Mouse (Mus musculus) hindbrain, embryonic 10.5 days (tissue): ENCODE data around the gene Cox8b. TPM values are rescaled to one million over a fixed set of nuclear protein-coding genes. Genes with fewer than 3 reads are reported as not detected.

Experiments
- DNase-seq: peaks from one replicate; pipeline ENCODE4 v3.0.0-alpha.2; 2017; ENCODE audit warnings: low spot score
- H3K27ac ChIP-seq: fragments of 300-500 bp; sonication (generic); 2 replicates; pipeline ENCODE4 v1.5.1; 2016; ENCODE audit warnings: mild to moderate bottlenecking, moderate library complexity
- H3K27me3 ChIP-seq: fragments of 300-500 bp; sonication (generic); 2 replicates; pipeline ENCODE4 v1.6.1; 2016; ENCODE audit warnings: mild to moderate bottlenecking; ENCODE audit not compliant: poor library complexity, insufficient read depth, severe bottlenecking
- H3K36me3 ChIP-seq: fragments of 300-500 bp; sonication (generic); 2 replicates; pipeline ENCODE4 v1.6.1; 2016; ENCODE audit warnings: mild to moderate bottlenecking, moderate library complexity
- H3K4me1 ChIP-seq: fragments of 300-500 bp; sonication (generic); replicated peaks from 2 replicates; pipeline ENCODE4 v1.6.1; 2016; ENCODE audit warnings: mild to moderate bottlenecking
- H3K4me3 ChIP-seq: fragments of 300-500 bp; sonication (generic); 2 replicates; pipeline ENCODE4 v1.5.1; 2016; ENCODE audit warnings: mild to moderate bottlenecking, moderate library complexity
- H3K9me3 ChIP-seq: fragments of 300-500 bp; sonication (generic); 2 replicates; pipeline ENCODE4 v1.6.1; 2016; ENCODE audit warnings: mild to moderate bottlenecking, moderate library complexity
- WGBS: fragments of 180-500 bp; shearing (Covaris S2); methylation state at CpG from one replicate; pipeline ENCODE4 v1.1.7; 2016; 5-methylcytosine and 5-hydroxymethylcytosine counted together
- polyA plus RNA-seq: library from polyadenylated mRNA; unstranded; fragments of >200 nt; fragmentation: Nextera tagmentation; extraction: Ambion mirVana; gene quantifications from 2 replicates; pipeline ENCODE4 v1.2.1, GENCODE M21; 2016

Cox8b gene
- polyA plus RNA-seq, 1 experiment from 2014 or later, result not detected

DNA sequence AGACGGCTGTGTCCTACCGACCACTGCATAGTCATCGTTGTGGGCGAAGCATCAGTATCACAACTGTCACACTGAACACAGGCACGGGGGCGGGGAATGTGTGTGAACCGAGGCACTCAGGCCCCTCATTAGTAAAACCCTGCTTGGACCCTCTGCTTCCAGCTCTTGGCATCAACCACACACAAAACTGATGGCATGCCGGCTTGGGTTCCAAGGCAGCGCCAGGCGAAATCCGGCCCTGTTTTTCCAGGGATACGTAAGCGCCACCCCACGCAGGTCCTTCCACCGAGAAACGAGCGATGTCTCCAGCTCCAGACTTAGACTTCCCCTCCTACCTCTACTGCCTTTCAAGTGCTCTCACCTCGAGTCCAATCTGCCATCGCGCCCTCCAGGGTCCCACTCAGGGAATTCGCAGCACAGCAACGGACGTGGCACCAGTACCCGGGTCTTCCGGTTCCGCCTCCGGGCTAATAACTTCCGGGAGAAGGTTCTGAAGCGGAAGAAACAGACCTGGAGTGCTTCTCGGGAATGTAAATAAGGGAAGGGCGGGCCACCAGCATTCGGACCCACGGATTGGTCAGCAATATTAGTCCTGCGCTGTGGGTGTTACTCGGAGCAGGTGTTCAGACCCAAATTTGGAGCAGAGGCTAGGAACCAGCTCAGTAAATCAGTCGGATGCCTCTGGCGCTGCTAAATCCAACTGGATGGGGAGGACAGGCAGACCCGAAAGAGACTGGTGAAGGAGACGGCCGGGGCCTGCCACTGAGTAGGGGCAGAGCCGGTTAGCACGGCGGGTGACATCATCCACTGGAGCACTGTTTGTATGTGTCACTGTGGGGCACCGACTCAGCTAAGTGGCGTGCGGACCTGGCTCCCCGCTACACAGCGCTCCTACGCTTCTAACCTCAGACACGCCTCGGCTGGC lies 44.1 kb downstream of the Cox8b start, which contains the start of gene Gm45785:
TSS of gene Gm45785 (minus strand) at position 472 of the 925 bp plus-strand sequence.
- Histone ChIP-seq H3K4me3 (peak within 1 kb of the TSS; percentile 74), H3K4me1 (peaks cover 30% of the 10 kb centered on the region), H3K27me3 (no peaks in the 10 kb centered on the region), H3K27ac (peak within 1 kb of the TSS; percentile 87), H3K9me3 (no peaks in the 10 kb centered on the region), H3K36me3 (peaks cover 66% of the 10 kb centered on the region)
- peak; percentile 91 for DNase-seq
- 1% methylated on average over 51 of the region's 51 CpGs for WGBS

DNA sequence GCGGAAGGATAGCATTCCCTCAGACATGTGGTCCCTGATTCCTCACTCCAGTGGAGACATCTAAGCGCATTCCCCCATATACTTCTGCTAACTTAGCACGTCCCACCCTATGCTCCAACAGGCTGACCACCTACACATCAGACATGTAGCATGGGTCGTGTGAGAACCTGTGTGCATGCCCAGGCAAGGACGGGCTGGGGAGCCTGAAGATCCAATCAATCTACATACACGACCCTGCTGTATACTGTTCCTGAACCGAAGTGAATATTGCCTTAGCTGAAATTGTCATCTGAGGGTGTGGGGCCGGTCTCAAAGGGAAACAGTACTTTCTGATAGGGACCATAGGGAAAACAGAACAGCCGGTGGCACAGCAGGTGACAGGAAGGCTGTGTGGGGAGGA lies 45.1 kb downstream of the Cox8b start:
- Histone ChIP-seq H3K27me3 (no peaks in the 10 kb centered on the region), H3K4me3 (peak overlapping the region; percentile 74), H3K9me3 (no peaks in the 10 kb centered on the region), H3K36me3 (peaks cover 56% of the 10 kb centered on the region), H3K27ac (no peak overlapping the region), H3K4me1 (peaks cover 30% of the 10 kb centered on the region)
- 76% methylated on average over 9 of the region's 9 CpGs for WGBS
- DNase-seq, result no peak

DNA sequence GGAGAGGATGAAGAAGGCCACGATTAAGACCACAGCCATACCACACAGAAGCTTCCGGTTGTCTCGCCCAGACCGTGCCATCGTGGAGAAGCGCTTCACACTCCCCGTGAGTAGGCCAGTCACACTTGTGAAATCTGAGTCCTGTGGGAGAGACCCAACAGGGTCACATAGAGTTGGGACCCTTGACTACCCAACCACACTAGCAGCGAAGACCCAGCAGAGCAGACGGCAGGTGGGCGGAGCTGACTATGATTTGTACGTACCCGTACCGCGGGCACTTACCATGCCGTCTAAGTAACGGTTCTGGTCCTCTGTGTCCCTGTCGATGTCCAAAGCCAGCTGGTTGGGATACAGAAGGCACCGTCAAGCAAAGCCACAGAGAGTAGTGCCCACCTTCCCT lies 45.8 kb downstream of the Cox8b start:
- DNase-seq, result no peak
- H3K4me3 ChIP-seq, result peak overlapping the region; percentile 74; the same call in 1 of the 2 replicates
- H3K4me1 ChIP-seq, result peaks cover 30% of the 10 kb centered on the region
- H3K36me3 ChIP-seq, result peaks cover 50% of the 10 kb centered on the region
- H3K27ac ChIP-seq, result no peak overlapping the region
- 95% methylated on average over 18 of the region's 18 CpGs for WGBS
- no peaks in the 10 kb centered on the region for H3K27me3 ChIP-seq
- H3K9me3 ChIP-seq, result no peaks in the 10 kb centered on the region

DNA sequence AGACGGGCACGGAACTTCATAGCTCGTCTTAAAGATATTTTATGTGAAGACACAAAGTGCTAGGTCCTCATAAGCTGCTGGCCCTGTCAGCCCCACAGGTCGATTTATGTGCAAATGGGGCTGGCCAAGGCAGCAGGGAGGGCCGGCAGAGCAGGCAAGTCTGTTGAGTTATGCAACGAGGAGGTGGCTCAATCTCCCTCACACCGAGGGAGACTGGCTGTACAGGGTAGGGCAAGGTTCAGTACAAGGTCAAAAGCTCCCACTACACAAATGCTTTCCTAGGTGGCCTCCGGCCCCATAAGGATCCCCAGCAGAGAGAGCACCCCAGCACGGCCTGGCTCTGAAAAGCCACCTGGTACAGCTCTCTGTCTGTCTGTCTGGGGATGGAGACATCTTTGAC lies 46.9 kb downstream of the Cox8b start:
- WGBS, result 82% methylated on average over 9 of the region's 9 CpGs
- no peaks in the 10 kb centered on the region for H3K9me3 ChIP-seq
- H3K4me3 ChIP-seq, result no peak overlapping the region
- DNase-seq, result no peak
- peaks cover 19% of the 10 kb centered on the region for H3K4me1 ChIP-seq
- no peak overlapping the region for H3K27ac ChIP-seq
- peaks cover 39% of the 10 kb centered on the region for H3K36me3 ChIP-seq
- no peaks in the 10 kb centered on the region for H3K27me3 ChIP-seq

DNA sequence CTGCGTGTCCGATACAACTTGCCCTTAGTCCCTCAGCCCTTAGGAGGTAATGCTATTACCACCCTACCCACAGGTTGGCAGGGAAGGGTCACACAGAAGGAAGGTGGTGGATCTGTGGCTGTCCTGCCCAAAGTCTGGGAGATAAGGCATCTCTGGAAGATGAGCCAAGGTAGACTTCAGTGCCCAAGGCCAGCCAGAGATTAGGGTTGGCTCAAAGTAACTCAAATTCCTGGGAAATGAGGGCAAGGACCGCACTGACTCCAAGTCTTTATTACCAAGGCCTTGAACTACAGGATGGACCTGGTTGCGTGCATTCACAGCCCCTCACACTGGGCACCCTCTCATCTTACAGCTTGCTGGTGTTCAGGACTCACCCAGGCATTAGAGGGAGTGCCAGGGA lies 48.3 kb downstream of the Cox8b start:
- H3K9me3 ChIP-seq, result no peaks in the 10 kb centered on the region
- peaks cover 36% of the 10 kb centered on the region for H3K36me3 ChIP-seq
- WGBS, result 94% methylated on average over 4 of the region's 4 CpGs
- no peak for DNase-seq
- no peak overlapping the region for H3K27ac ChIP-seq
- peaks cover 9% of the 10 kb centered on the region for H3K4me1 ChIP-seq
- no peak overlapping the region for H3K4me3 ChIP-seq
- no peaks in the 10 kb centered on the region for H3K27me3 ChIP-seq

Other genes starting within 250 kb of the Cox8b start
- gene Olfr539, start 240.5 kb downstream of the Cox8b start, polyA plus RNA-seq, result 0.01 TPM in 1 of 2 replicates, not detected in the other
- gene Olfr45, start 218.5 kb downstream of the Cox8b start, polyA plus RNA-seq, result not detected in 2 replicates
- gene Olfr541, start 203.2 kb downstream of the Cox8b start, polyA plus RNA-seq, result not detected in 2 replicates
- gene Cyp2e1, start 136.7 kb downstream of the Cox8b start, polyA plus RNA-seq, result not detected in 2 replicates
- 0.27 TPM in 1 of 2 replicates, not detected in the other for gene Syce1, start 112.6 kb downstream of the Cox8b start, polyA plus RNA-seq
- gene Zfp941, start 78.3 kb downstream of the Cox8b start, polyA plus RNA-seq, result 3.5 and 5.1 TPM in 2 replicates
- gene Urah, start 65.4 kb downstream of the Cox8b start, polyA plus RNA-seq, result 0.71 and 0.97 TPM in 2 replicates
- not detected in 2 replicates for gene Scgb1c1, start 54.9 kb downstream of the Cox8b start, polyA plus RNA-seq
- gene Odf3, start 52.6 kb downstream of the Cox8b start, polyA plus RNA-seq, result not detected in 2 replicates
- not detected in 2 replicates for gene Gm45785, start 44.1 kb downstream of the Cox8b start, polyA plus RNA-seq
- 67.0 and 81.7 TPM in 2 replicates for gene Ric8a, start 43.5 kb downstream of the Cox8b start, polyA plus RNA-seq
- 20.9 and 28.8 TPM in 2 replicates for gene Bet1l, start 42.9 kb downstream of the Cox8b start, polyA plus RNA-seq
- 325 and 344 TPM in 2 replicates for gene Psmd13, start 18.5 kb downstream of the Cox8b start, polyA plus RNA-seq
- gene Sirt3, start 18.1 kb downstream of the Cox8b start, polyA plus RNA-seq, result 27.3 and 28.3 TPM in 2 replicates
- 0.21 TPM in 1 of 2 replicates, not detected in the other for gene Nlrp6, start 20.5 kb upstream of the Cox8b start, polyA plus RNA-seq
- 16.8 and 17.0 TPM in 2 replicates for gene Pgghg, start 40.9 kb upstream of the Cox8b start, polyA plus RNA-seq
- 1.3 and 2.7 TPM in 2 replicates for gene Ifitm5, start 49.8 kb upstream of the Cox8b start, polyA plus RNA-seq
- 0.35 and 0.80 TPM in 2 replicates for gene Gm45717, start 55.5 kb upstream of the Cox8b start, polyA plus RNA-seq
- gene Ifitm2, start 55.5 kb upstream of the Cox8b start, polyA plus RNA-seq, result 388 and 494 TPM in 2 replicates
- gene Ifitm1, start 66.8 kb upstream of the Cox8b start, polyA plus RNA-seq, result 5.1 and 6.9 TPM in 2 replicates
- gene Ifitm3, start 110.3 kb upstream of the Cox8b start, polyA plus RNA-seq, result 21.0 and 23.9 TPM in 2 replicates
- not detected in 2 replicates for gene Ifitm6, start 117.5 kb upstream of the Cox8b start, polyA plus RNA-seq
- gene Gm17387, start 128.7 kb upstream of the Cox8b start, polyA plus RNA-seq, result not detected in 2 replicates
- 26.4 and 35.1 TPM in 2 replicates for gene B4galnt4, start 160.7 kb upstream of the Cox8b start, polyA plus RNA-seq
- 5.1 and 5.2 TPM in 2 replicates for gene Pkp3, start 177.8 kb upstream of the Cox8b start, polyA plus RNA-seq
- gene Sigirr, start 200.1 kb upstream of the Cox8b start, polyA plus RNA-seq, result 1.9 and 2.7 TPM in 2 replicates
- gene Ano9, start 217.4 kb upstream of the Cox8b start, polyA plus RNA-seq, result 0.20 and 1.6 TPM in 2 replicates
- gene Ptdss2, start 221.9 kb upstream of the Cox8b start, polyA plus RNA-seq, result 80.1 and 80.2 TPM in 2 replicates